Mouse (Mus musculus) neural tube, embryonic 14.5 days (tissue): ENCODE measurements around the gene Rag1. TPM values are rescaled to one million over a fixed set of nuclear protein-coding genes. Genes with fewer than 3 reads are reported as not detected.

Experiments used
- ATAC-seq: fragments of 200-750 bp; cut with Nextera tagmentation; 2 replicates; pipeline ENCODE4 v1.8.0; 2017; ENCODE audit warnings: low read depth, mild to moderate bottlenecking, moderate TSS enrichment, moderate library complexity
- H3K27ac ChIP-seq: fragments of 300-500 bp; sonication (generic); 2 replicates; pipeline ENCODE4 v1.5.1; 2014; ENCODE audit warnings: low read depth, mild to moderate bottlenecking, control low read depth, low read length, moderate library complexity, mixed read lengths
- H3K27me3 ChIP-seq: fragments of 300-500 bp; sonication (generic); 2 replicates; pipeline ENCODE4 v1.6.1; 2014; ENCODE audit warnings: low read length; ENCODE audit not compliant: control insufficient read depth, insufficient read depth
- H3K36me3 ChIP-seq: fragments of 300-500 bp; sonication (generic); 2 replicates; pipeline ENCODE4 v1.6.1; 2014; ENCODE audit warnings: low read length, mixed read lengths; ENCODE audit not compliant: control insufficient read depth, insufficient read depth
- H3K4me1 ChIP-seq: fragments of 300-500 bp; sonication (generic); 2 replicates; pipeline ENCODE4 v1.6.1; 2014; ENCODE audit warnings: low read length; ENCODE audit not compliant: control insufficient read depth, insufficient read depth
- H3K4me2 ChIP-seq: fragments of 300-500 bp; sonication (generic); 2 replicates; pipeline ENCODE4 v1.6.1; 2014; ENCODE audit warnings: mild to moderate bottlenecking, low read depth, low read length, control low read depth
- H3K4me3 ChIP-seq: fragments of 300-500 bp; sonication (generic); 2 replicates; pipeline ENCODE4 v1.5.1; 2014; ENCODE audit warnings: low read depth, low read length, control low read depth, mixed read lengths
- H3K9ac ChIP-seq: fragments of 300-500 bp; sonication (generic); replicated peaks from 2 replicates; pipeline ENCODE4 v1.6.1; 2014; ENCODE audit warnings: low read depth, mild to moderate bottlenecking, control low read depth, low read length, mixed read lengths
- H3K9me3 ChIP-seq: fragments of 300-500 bp; sonication (generic); 2 replicates; pipeline ENCODE4 v1.6.1; 2016; ENCODE audit warnings: low read length; ENCODE audit not compliant: control insufficient read depth
- WGBS: fragments of 180-500 bp; shearing (Covaris S2); extraction: QIAGEN DNeasy Blood & Tissue Kit; methylation state at CpG from one replicate; pipeline ENCODE4 v1.1.7; 2014; 5-methylcytosine and 5-hydroxymethylcytosine counted together
- polyA plus RNA-seq: library from polyadenylated mRNA; unstranded; fragments of >200 nt; fragmentation: Nextera tagmentation; extraction: Ambion mirVana; gene quantifications from 2 replicates; pipeline ENCODE4 v1.2.1, GENCODE M21; 2014

The Rag1 gene
- polyA plus RNA-seq: 0.05 and 0.13 TPM in 2 replicates

GRCm38 (mm10) chr2:101649114-101649671 is at the start of gene Rag1, which contains the start of gene B230118H07Rik:
Gene Rag1 (minus strand): TSS chr2:101649501.
Gene B230118H07Rik (minus strand): TSS chr2:101649532.
- WGBS: 45% methylated on average over 8 of the region's 8 CpGs
- ATAC-seq: no peak
- H3K4me3 ChIP-seq: no peak within 1 kb of the TSS
- no peak within 1 kb of the TSS for H3K9ac ChIP-seq
- no peaks in the 10 kb centered on the region for H3K36me3 ChIP-seq
- no peaks in the 10 kb centered on the region for H3K27me3 ChIP-seq
- H3K4me2 ChIP-seq: no peak within 1 kb of the TSS
- no peak within 1 kb of the TSS for H3K27ac ChIP-seq
- no peaks in the 10 kb centered on the region for H3K4me1 ChIP-seq
- H3K9me3 ChIP-seq: no peaks in the 10 kb centered on the region

GRCm38 (mm10) chr2:101695584-101695983 is 46.3 kb upstream of the Rag1 start:
- Histone ChIP-seq H3K4me2 (no peak overlapping the region), H3K9ac (no peak overlapping the region), H3K9me3 (no peaks in the 10 kb centered on the region), H3K27ac (no peak overlapping the region), H3K4me3 (no peak overlapping the region), H3K4me1 (no peaks in the 10 kb centered on the region), H3K36me3 (peaks cover 19% of the 10 kb centered on the region), H3K27me3 (no peaks in the 10 kb centered on the region)
- ATAC-seq: no peak
- WGBS: 88% methylated on average over 7 of the region's 7 CpGs

GRCm38 (mm10) chr2:101693577-101694215 is 44.4 kb upstream of the Rag1 start:
- whole genome bisulfite sequencing: 62% methylated on average over 5 of the region's 5 CpGs
- H3K36me3 ChIP-seq: peaks cover 29% of the 10 kb centered on the region
- H3K9ac ChIP-seq: no peak overlapping the region
- H3K4me3 ChIP-seq: no peak overlapping the region
- no peaks in the 10 kb centered on the region for H3K9me3 ChIP-seq
- 0 out of 2 replicates have a peak, but pooled peaks have one; percentile 38 for ATAC-seq
- no peaks in the 10 kb centered on the region for H3K4me1 ChIP-seq
- H3K4me2 ChIP-seq: no peak overlapping the region
- no peak overlapping the region for H3K27ac ChIP-seq
- no peaks in the 10 kb centered on the region for H3K27me3 ChIP-seq

DNA sequence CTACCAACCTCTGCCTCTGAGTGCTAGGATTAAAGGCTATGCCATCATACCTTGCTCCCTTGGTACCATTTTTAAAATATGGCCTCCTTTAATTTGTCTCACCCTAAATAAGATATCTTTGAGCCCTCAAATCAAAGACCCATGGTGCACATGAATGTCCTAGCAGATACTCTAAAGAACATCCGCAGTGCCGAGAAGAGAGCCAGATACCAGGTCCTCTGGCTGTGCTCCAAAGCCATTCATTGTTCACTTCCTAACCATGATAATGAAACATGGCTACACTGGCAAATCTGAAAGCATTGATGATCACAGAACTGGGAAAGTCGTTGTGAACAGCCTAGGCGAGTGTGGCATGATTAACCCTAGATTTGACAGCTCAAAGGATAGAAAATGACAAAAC is 43.7 kb upstream of the Rag1 start:
- peaks cover 29% of the 10 kb centered on the region for H3K36me3 ChIP-seq
- no peak overlapping the region for H3K4me2 ChIP-seq
- H3K9me3 ChIP-seq: no peaks in the 10 kb centered on the region
- H3K27ac ChIP-seq: no peak overlapping the region
- no peak for ATAC-seq
- H3K27me3 ChIP-seq: no peaks in the 10 kb centered on the region
- H3K4me1 ChIP-seq: no peaks in the 10 kb centered on the region
- no peak overlapping the region for H3K9ac ChIP-seq
- no peak overlapping the region for H3K4me3 ChIP-seq
- WGBS: 66% methylated on average over 4 of the region's 4 CpGs

- H3K9ac ChIP-seq: no peak overlapping the region
- H3K9me3 ChIP-seq: no peaks in the 10 kb centered on the region
- H3K4me2 ChIP-seq: no peak overlapping the region
- no peaks in the 10 kb centered on the region for H3K27me3 ChIP-seq
- 90% methylated on average over 9 of the region's 9 CpGs for WGBS
- H3K27ac ChIP-seq: no peak overlapping the region
- H3K4me1 ChIP-seq: no peaks in the 10 kb centered on the region
- no peak for ATAC-seq
- no peak overlapping the region for H3K4me3 ChIP-seq
- peaks cover 27% of the 10 kb centered on the region for H3K36me3 ChIP-seq
Measured at GRCm38 (mm10) chr2:101690252-101690827, 41.0 kb upstream of the Rag1 start.

GRCm38 (mm10) chr2:101688011-101688410 is 38.7 kb upstream of the Rag1 start:
- Histone ChIP-seq H3K4me2 (no peak overlapping the region), H3K4me1 (no peaks in the 10 kb centered on the region), H3K36me3 (peaks cover 33% of the 10 kb centered on the region), H3K9ac (no peak overlapping the region), H3K4me3 (no peak overlapping the region), H3K27me3 (no peaks in the 10 kb centered on the region), H3K9me3 (no peaks in the 10 kb centered on the region), H3K27ac (no peak overlapping the region)
- ATAC-seq: no peak
- 75% methylated on average over 5 of the region's 5 CpGs for WGBS

DNA sequence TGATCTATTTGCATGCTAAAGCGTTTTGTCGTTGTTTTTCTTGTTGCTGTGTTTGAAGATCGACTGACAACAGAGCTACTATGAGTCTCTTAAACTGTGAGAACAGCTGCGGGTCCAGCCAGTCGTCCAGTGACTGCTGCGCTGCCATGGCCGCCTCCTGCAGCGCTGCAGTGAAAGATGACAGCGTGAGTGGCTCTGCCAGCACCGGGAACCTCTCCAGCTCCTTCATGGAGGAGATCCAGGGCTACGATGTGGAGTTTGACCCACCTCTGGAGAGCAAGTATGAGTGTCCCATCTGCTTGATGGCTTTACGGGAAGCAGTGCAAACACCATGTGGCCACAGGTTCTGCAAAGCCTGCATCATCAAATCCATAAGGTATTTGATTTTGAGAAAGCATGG is 35.1 kb upstream of the Rag1 start:
- Histone ChIP-seq H3K9me3 (no peaks in the 10 kb centered on the region), H3K27me3 (no peaks in the 10 kb centered on the region), H3K4me3 (no peak overlapping the region), H3K4me1 (0 out of 2 replicates have a peak, but pooled peaks cover 1% of the 10 kb centered on the region), H3K27ac (no peak overlapping the region), H3K4me2 (no peak overlapping the region), H3K9ac (no peak overlapping the region), H3K36me3 (peaks cover 16% of the 10 kb centered on the region)
- 88% methylated on average over 12 of the region's 12 CpGs for WGBS
- ATAC-seq: no peak

GRCm38 (mm10) chr2:101679164-101679784 is 30.0 kb upstream of the Rag1 start:
- Histone ChIP-seq H3K4me3 (peak overlapping the region; percentile 87), H3K4me1 (0 out of 2 replicates have a peak, but pooled peaks cover 3% of the 10 kb centered on the region), H3K36me3 (no peaks in the 10 kb centered on the region), H3K27me3 (no peaks in the 10 kb centered on the region), H3K4me2 (peak overlapping the region; percentile 88), H3K9me3 (no peaks in the 10 kb centered on the region), H3K9ac (peak overlapping the region; percentile 93), H3K27ac (no peak overlapping the region)
- WGBS: 2% methylated on average over 15 of the region's 15 CpGs
- ATAC-seq: no peak
